Mouse (Mus musculus): ENCODE results near the gene Rtca. TPM values are rescaled to one million over a fixed set of nuclear protein-coding genes. Genes with fewer than 3 reads are reported as not detected.

Rtca gene
- total RNA-seq, 2 experiments from 2014 or later: 23.2 to 24.3 TPM

- intact Hi-C loops (cut with DNase I; ENCODE audit: low total_unique reads): no loop called here
- no peak for DNase-seq
Observed at GRCm38 (mm10) chr3:116480937-116481336, 27.1 kb downstream of the Rtca start.

- DNase-seq: no peak
- intact Hi-C loops (cut with DNase I; ENCODE audit: low total_unique reads): no loop called here
Observed at GRCm38 (mm10) chr3:116480119-116480518, 27.9 kb downstream of the Rtca start.

- intact Hi-C loops (cut with DNase I; ENCODE audit: low total_unique reads): no loop called here
Observed at GRCm38 (mm10) chr3:116477351-116477750, 30.7 kb downstream of the Rtca start.

GRCm38 (mm10) chr3:116476686-116477298, 31.2 kb downstream of the Rtca start:
- intact Hi-C loops (cut with DNase I; ENCODE audit: low total_unique reads): no loop called here
- DNase-seq: no peak

More at GRCm38 (mm10) chr3:116477351-116477750, 30.7 kb downstream of the Rtca start:
- no peak for DNase-seq

DNA sequence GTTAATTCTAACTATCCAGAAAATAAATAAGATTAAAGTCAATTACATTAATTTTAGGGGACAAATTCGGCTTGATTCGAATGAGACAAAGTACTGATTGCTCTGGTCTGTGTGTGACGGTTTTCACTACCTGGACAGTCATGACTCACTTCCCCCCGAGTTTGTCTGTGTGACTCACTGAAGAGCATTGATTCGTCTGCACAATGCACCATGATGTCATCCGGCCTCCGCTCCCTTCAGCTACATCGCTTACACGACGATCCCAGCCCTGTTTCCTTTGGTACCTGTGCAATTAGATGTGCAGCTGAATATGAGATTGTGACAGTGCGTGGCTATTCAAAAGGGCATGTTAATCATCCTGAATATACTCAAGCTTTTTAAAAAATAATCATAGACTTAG, 33.4 kb downstream of the Rtca start:
- intact Hi-C loops (cut with DNase I; ENCODE audit: low total_unique reads): no loop called here
- DNase-seq: no peak

GRCm38 (mm10) chr3:116465709-116466108, 42.3 kb downstream of the Rtca start:
- intact Hi-C loops (cut with DNase I; ENCODE audit: low total_unique reads): no loop called here
- no peak for DNase-seq

GRCm38 (mm10) chr3:116464318-116464717, 43.7 kb downstream of the Rtca start:
- intact Hi-C loops (cut with DNase I; ENCODE audit: low total_unique reads): no loop called here
- DNase-seq: no peak

DNA sequence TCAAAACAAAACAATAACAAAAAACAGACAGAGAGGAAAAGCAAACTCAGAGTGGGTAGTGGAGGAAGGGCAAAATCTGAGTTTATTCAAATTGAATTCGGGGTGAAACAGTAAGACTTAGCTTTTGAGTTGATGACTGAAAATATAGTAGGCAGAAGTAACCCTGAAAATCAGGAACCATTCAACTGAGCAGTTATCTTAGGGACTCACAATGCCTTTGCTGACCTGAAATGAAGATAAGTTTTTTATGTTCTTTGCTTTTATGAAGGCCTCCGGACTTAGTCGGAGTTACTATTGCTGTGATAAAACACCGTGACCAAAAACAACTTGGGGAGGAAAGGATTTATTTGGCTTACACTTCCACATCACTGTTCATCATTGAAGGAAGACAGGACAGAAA, 47.0 kb downstream of the Rtca start:
- no peak for DNase-seq
- intact Hi-C loops (cut with DNase I; ENCODE audit: low total_unique reads): no loop called here

DNA sequence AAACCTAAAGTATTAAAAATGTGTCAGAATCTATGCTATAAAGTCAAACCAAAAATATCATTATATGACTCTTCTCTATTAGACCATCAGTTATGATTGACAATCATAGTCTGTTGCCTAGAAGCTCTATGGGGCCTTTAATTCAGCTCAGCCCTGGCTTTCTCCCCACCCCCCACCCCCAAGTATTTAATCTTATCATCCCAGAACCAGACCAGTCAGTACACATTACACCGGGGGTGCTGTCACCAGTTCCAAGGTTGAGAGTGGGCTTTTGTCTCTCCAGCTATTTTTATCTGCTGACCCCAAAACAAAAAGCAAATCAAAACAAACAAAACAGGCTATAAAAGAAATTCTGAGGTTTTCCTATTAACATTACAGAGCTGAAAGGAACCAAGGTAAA, 53.5 kb downstream of the Rtca start:
- no peak for DNase-seq
- intact Hi-C loops (cut with DNase I; ENCODE audit: low total_unique reads): no loop called here

DNA sequence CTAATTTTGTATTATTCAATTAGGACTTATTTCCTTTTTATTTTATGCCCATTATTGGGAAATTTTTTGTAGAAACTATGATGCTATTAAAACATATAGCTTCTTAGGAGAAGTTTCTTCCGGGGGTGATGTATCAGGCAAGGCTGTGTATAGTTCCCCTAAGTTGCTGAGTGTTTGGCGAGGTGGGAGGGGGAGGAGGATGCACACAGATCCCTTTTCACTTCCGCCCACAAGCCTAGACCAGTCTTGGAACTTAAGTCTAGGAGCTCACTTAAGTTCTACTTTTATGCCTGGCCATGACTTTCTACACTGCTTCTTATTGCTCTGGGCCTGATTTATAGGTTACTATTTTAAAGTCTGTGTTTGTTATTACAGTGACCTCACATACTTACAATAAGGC, 57.3 kb downstream of the Rtca start:
- no peak for DNase-seq
- intact Hi-C loops (cut with DNase I; ENCODE audit: low total_unique reads): no loop called here

GRCm38 (mm10) chr3:116444327-116444726, 63.7 kb downstream of the Rtca start:
- DNase-seq: no peak

DNA sequence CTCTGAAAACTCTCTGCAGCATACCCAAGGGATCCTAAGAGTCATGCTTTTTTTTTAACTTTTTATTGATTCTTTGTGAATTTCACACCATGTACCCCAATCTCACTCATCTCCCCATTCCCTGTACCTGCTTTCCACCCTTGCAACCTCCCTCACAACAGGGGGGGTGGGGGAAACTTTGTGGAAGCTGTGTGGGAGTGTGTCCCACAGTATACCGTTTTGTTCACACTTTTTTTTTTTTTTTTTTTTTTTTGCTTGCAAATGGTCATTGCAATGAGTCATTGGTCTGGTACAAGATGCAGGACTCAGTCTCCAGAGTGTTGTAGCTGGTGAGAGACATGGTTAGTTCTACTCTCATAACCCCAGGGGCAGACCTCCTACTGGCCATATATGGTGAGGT, 65.2 kb downstream of the Rtca start:
- DNase-seq: no peak
- intact Hi-C loops (cut with DNase I; ENCODE audit: low total_unique reads): no loop called here

More at GRCm38 (mm10) chr3:116444327-116444726, 63.7 kb downstream of the Rtca start:
- intact Hi-C loops (cut with DNase I; ENCODE audit: low total_unique reads): no loop called here

DNA sequence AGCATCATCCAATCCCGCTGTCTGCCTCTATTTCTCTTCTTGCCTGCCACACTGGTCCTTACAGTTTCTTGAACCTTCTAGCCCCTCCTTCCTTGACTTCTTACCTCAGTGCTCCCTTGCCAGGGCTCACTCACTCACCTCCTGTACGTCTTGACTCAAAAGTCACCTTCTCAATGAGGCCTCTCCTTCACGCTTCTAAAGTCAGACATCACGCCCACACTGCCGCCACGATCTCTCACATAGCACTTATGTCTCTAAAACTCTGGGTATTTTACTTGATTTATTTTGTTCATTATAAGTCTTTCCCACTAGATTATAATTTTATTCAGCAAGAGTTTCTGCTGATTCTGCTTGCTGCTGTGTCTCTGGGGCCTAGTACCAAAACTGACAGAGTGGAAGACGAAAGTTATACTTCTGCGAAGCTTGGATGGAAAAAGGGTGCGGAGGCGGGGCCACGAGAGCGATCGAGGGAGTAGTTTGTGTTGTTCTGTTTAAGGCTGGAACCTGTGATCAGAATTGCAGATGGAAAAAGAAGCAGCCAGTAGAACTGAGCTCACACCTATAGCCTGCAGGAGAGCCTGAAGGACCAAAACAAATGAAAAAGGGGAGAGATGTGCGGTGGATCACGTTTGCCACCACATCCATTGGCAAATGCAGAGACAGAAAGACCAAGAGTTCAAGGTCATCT, 66.3 kb downstream of the Rtca start:
- no peak for DNase-seq
- intact Hi-C loops (cut with DNase I; ENCODE audit: low total_unique reads): no loop called here

DNA sequence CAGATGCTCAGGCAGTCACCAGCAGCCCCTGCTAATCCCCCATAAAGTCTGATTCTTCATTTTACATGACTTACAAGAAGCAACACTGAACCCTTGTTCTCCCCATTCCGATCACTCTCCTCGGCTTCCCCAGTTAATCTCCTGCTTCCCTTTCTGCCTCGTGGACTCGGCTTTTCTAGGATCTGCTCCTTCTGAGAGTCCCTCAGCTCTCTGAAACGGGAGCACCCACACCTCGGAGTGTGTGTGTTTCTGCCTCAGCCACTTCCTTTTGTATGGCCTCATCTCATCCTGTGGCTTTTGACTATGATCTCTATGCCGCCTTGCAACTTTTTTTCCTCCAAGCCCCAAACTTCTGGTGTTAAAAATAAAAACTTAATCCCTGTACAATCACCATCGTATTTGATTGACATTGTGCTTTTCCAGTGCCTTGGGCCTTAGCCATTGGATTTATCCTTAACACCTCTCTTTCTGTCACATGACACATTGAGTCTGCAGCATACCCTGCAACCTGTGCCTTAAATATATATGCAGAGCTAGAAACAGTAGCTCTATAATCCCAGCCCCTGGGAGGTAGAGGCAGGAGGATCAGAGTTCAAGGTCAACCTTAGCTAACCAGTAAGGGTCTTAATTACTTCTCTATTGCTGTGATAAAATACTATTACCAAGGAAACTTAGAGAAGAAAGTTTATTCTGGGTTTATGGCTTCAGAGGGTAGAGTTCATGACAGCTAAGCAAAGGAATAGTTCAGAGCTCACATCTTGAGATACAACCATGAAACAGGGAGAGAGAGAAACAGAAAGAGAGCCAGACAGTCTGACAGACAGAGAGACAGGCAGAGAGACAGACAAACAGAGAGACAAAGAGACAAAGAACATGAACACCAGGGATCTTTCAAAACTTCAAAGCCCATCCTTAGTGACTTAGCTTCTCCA, 67.7 kb downstream of the Rtca start:
- no peak for DNase-seq
- intact Hi-C loops (cut with DNase I; ENCODE audit: low total_unique reads): no loop called here

Other genes starting within 250 kb of the Rtca start
- 10 to 100 TPM; 17.0 to 23.9 TPM for gene Cdc14a, start 84.2 kb downstream of the Rtca start, total RNA-seq (2021)
- gene Dbt, start 4.9 kb upstream of the Rtca start, total RNA-seq (2021): 10 to 100 TPM; 26.7 to 28.3 TPM
- 10 to 100 TPM; 39.2 to 42.1 TPM for gene Lrrc39, start 54.8 kb upstream of the Rtca start, total RNA-seq (2021)
- 1 to 10 TPM; 3.0 to 3.4 TPM for gene Sass6, start 86.8 kb upstream of the Rtca start, total RNA-seq (2021)
- gene Trmt13, start 106.4 kb upstream of the Rtca start, total RNA-seq (2021): 1 to 10 TPM; 4.7 to 5.3 TPM
- gene Mfsd14a, start 154.5 kb upstream of the Rtca start, total RNA-seq (2021): 10 to 100 TPM; 13.4 to 14.3 TPM
- not detected for gene Gm43191, start 173.1 kb upstream of the Rtca start, total RNA-seq (2021)
- gene Slc35a3, start 204.6 kb upstream of the Rtca start, total RNA-seq (2021): 1 to 10 TPM; 8.2 to 8.9 TPM

Measured in gastrocnemius, postnatal 14 days (tissue).